Mouse (Mus musculus): ENCODE data around the gene Acly.
"Not testable (repeated sequence)": the region's sequence is repeated elsewhere in the genome, so short reads cannot be mapped to it uniquely, and the experiment has no call there.

Acly gene

DNA sequence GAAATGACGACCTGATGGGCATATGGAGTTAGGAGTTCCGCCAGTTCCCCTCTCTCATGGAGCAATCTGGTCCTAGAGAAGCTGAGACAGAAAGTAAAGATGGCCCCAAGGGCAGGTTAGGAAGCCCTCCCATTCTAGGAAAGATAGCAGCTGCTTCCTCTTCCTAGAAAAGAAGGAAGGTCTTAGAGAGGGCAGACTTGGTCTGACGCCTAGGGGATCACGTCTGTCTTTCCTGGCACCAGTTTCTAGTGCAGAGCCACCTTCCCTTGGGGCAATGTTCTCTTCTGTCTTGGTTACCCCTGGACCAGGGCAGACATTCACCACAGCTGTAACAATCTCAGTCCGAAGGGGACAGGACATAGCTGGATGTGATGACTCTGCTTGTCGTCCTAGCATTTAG, 20.3 kb upstream of the Acly start:
- in situ Hi-C loops (cut with MboI, MseI): no loop called here

DNA sequence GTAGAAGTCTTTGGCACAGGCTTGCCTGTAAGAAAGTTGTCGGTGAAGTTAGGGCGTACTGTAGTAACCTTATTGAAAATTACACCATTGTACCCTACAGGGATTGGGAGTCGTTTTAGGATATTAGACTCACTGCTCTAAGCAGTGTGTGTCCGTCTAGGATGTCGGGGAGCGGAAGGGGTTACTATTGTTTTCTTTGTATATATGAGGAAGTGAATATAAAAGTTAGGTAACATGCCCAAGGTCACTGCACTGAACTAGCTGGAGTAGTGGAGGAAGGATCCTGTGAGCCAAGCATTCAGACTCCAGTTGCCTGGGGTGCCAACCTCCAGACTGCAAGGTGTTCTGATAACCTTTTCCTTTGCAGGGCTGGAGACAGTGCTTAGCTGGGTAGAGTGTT, 19.2 kb upstream of the Acly start:
- in situ Hi-C loops (cut with MboI, MseI): no loop called here

DNA sequence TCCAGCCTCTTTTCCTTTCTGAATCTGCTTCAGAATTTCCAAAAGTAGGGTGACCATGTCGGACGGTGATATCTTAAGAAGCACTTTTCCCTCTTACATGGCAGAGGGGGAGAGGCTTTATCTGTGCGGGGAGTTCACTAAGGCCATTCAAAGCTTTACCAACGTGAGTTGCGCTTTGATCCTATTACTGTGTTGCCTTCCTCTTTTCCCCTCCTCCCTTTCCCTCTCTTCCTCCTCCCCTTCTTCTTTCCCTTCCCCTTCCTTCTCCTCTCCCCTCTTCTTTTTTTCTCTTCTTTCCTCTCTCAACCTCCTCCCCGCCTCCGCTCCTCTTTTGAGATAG, 17.9 kb upstream of the Acly start:
- in situ Hi-C loops (cut with MboI, MseI): no loop called here

DNA sequence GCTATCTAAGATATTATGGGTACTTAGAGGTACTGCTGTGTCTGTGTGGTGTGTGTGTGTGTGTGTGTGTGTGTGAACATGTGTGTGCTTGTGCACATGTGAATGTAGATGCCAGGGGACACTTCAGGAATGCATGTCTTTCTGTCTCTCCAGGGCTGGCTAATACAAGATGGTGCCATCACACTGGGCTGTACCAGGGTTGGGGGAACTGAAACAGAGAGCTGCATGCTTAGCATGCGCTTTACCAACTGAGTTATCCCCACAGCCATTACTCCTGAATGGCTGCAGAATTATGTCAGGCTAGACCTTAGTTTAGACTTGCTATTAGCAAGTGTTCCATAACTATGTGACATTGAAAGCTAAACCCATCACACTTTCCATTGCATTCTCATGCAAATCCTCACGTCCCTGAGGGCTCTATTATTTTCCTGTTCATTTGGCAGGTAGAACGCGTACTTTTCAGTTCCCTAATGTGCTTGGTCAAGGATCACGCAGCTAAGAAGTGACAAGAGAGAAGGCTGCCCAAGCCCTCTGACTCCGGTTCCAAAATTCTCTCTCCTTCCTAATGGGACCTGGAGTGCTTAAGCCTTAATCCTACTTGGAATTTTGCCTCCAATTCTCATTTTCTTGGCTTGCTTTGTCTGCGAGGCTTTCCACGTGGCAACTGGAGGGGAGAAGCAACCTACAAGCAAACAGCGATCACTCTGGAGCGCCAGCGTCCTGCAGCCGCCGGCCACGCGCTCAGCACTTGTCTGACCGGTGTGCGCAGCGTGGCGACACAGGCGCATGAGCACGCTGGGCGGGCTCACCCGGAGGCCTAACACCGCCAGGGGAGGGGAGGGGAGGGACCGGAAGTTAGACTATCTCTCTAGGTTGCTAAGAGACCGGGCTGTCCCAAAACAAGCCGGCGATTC, 17.3 kb upstream of the Acly start, which contains the start of gene Ttc25:
Gene Ttc25 (plus strand): TSS at position 776 of the 914 bp plus-strand sequence.
- in situ Hi-C loops (cut with MboI, MseI): no loop called here

DNA sequence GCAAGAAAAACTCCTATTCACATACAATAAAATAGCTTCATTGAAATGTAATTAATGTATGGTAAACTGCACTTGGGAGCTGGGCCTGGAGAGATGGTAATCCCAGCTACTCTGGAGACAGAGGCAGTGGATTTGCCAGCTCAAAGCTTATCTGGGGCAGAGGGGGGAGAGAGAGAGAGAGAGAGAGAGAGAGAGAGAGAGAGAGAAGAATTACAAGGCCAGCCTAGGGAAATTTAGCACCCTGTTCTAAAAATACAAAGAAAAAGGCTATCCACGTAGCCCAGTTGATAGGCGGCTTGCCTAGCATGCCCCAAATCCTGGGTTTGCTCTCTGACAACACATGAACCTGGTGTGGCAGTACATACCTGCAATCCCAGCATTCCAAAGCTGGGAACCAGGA, 13.8 kb upstream of the Acly start:
- in situ Hi-C loops (cut with MboI, MseI): no loop called here

DNA sequence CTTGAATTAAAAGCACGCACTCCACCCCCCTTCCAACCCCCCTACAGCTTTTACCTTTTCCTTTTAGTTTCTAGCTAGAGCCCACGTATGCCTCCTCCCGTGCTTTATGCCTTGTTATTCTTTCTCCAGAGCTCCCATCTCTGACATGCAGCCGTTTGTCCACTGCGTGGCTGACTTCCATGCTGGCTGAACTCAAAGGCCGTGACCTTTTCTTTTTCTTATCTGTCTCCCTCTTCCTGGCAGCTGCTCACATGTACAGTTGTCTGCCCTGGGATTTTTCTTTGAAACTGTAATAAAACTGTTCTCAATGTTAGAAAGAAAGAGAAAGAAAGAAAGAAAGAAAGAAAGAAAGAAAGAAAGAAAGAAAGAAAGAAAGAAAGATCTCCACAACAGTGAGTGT, 13.2 kb upstream of the Acly start:
- in situ Hi-C loops (cut with MboI, MseI): no loop called here

DNA sequence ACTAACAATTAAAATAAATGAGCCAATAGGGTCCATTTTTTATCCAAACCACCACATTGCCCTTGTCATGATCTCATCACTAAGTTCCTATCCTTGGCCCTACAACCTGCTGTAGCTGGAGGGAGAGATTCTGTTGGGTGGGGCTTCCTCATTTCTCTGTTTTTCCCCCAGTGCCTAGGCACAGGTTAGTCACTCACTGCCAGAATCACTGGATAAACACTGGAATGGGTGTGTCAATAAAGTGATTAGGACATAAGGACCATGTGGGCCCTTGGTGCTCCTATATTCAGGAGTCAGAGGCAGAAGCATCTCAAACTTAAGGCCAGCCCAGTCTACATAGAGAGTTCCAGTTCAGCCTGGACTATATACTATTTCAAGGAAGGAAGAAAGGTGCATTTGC, 8.7 kb upstream of the Acly start:
- in situ Hi-C loops (cut with MboI, MseI): no loop called here

DNA sequence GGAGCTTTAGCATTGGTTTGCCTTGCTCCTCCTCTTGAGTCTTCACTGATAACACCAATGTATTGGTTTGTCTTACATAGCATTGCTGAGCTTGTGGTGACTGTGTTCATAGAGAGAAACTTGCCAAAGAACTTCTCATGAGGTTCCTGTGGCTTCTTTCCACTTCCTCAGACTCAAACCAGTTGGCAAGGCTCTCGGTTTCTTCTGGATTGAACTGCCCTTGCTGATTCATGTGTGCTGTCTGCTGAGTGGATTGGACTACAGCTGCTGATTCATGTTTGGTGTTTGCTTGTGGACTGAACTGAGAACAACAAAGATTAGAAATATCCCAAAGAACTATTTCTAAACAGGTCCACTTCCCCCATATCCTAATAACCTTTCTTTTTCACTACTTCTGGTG, 8.2 kb upstream of the Acly start:
- in situ Hi-C loops (cut with MboI, MseI): no loop called here

DNA sequence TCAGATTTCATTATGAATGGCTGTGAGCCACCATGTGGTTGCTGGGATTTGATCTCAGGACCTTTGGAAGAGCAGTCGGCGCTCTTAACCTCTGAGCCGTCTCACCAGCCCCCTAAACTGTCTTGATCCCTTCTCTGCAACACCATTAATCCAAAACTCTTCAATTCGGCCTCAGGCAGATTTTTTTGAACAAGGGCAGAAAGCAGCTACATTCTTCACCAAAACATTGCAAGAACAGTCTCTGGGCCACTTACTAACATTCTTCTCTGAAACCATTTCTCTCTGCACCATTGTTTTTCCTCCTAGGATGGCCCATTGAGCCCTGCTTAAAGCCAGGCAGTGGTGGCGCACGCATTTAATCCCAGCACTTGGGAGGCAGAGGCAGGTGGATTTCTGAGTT, 7.0 kb upstream of the Acly start:
- in situ Hi-C loops (cut with MboI, MseI): not testable (repeated sequence)

DNA sequence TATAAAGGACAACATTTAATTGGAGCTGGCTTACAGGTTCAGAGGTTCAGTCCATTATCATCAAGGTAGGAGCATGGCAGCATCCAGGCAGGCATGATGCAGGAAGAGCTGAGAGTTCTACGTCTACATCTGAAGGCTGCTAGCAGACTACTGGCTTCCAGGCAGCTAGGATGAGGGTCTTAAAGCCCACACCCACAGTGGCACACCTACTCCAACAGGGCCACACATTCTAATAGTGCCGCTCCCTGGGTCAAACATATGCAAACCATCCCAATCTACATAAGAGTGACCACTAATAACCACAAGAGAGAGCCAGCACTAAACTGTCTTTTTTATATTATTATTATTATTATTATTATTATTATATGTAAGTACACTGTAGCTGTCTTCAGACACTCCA, 6.6 kb upstream of the Acly start:
- in situ Hi-C loops (cut with MboI, MseI): not testable (repeated sequence)

DNA sequence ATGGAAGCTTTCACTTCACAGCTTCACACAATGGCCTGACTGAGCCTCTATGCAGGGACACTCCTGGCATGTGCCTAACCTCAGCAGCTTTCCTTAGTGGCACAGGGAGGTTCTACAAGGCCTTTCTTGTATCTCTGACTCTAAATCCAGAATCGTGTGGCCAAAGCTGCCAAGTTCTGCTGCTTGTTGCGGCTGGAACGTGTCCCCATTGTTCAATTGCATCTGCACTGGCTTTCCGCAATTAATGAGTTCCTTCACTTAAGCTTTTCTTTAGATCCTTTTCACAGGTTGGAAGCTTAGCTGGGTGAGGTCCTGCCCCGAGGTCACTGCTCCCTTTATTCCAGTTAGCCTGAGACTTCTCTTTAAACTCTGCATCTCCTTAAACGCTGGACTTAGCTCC, 6.1 kb upstream of the Acly start:
- in situ Hi-C loops (cut with MboI, MseI): no loop called here

DNA sequence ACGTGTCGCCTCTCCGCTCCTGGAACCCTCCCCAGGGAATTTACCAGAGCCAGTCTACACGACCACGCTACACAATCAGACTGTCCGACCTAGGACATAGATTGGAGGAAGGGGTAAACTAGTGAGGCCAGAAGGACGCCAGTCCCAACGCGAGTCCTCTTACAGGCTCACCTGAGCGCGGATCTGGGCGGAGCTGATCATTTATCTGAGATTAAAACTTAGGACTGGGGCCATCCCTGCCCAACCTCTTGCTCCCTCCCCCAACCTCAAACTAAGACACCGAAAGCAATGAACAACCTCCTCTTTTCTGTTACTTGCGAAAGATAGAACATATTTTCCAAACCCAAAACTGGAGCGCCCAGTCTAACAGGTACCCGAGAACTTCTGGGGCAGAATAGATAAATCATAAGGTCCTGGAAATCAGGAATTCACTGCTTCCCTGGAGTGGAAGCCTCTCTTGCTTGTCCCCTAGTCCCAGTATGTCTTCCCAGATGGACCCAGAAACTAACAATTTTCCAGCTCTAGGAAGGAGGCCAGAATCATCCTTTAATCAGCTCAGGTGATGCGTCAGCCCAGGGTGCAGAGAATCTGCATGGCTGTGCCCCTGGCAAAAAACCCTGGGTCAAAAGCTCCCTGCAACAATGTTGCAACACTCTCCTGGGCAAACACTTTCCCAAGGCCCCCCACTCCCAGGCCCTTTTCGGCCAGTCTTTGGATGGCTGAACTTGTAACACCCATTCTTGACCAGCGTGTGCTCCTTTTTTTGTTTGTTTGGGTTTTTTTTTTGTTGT, 770 bp upstream of the Acly start:
- in situ Hi-C loops (cut with MboI, MseI): no loop called here

DNA sequence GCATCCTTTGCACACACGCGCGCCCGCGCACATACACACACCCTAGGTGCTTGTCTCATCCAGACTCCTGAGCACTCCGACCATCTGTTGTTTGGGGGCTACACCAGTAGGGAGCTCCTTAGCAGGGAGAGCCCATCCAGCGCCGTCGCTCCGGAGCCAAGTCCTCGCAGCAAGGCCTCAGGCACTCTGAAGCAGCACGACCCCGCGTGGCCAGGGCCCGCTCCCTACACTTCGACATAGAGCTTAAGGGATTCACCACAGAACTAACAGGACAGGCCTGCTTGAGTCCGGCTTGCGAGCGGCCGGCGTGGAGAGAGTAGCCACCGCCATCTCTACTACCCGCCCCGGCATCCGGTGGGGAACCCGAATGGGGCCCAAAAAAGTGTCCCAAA, 738 bp downstream of the Acly start:
- in situ Hi-C loops (cut with MboI, MseI): no loop called here

DNA sequence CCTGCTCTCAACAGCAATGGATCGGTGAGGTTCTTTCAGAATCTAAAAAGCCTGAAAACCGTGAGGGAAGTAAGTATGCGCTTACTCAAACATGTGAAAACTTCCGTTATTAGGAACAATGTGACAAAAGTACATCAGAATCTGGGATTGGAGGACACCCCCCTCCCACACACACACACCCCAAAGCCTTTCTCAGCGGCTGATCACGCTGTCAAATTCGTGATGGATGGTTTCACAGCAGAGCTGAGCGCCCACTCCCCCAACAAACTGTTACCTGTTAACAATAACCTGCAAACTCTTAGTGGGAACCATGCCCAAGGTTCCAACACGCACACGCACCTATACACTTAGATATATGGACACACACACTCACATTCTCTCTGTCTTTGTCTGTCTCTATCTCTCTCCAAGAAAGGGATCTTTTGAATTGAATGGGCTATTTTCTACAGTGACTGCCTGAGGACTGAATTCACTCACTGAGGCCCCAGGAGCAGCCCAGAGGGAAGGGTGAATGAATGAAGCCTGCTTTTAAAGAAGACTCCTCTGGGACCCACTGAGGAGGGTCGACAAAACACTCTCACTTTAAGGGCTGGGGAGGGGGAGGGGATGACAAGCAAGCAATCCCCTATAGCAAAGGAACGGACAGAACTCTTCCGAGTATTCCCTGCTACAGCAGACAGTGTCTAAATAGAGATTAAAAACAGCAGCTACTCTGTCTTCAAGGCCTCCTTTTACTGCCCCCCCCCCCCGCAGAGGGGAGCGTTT, 1.6 kb downstream of the Acly start:
- in situ Hi-C loops (cut with MboI, MseI): no loop called here

DNA sequence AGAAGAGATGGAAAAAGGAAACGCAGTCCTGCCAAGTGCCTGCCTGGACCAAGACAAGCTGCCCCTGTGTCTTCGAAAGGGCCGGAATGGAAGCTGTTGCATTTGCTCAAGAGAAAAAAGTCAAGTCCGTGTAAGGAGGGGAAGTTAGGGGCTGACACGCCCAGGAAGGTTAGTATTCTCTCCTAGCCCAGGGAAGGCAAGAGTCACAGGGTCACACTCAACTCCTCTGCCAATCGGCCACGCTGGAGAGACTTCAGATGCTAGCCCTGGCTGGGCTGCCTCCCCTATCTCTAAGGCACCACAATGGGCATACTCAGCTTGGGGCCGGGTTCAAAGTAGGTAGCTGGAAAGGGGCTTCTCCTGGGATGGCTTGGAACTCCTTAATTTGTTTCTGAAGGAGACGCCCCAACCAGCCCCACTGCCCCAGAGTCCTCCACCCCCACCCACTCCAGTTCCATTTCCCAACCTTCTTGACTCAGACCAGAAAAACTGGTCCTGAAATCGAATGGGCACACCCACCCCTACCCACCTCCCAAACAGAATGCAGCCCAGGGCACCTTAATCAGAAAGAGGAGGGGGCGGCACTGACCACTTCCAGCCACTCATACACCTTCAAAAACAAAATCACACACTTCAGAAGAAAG, 2.7 kb downstream of the Acly start:
- in situ Hi-C loops (cut with MboI, MseI): no loop called here

DNA sequence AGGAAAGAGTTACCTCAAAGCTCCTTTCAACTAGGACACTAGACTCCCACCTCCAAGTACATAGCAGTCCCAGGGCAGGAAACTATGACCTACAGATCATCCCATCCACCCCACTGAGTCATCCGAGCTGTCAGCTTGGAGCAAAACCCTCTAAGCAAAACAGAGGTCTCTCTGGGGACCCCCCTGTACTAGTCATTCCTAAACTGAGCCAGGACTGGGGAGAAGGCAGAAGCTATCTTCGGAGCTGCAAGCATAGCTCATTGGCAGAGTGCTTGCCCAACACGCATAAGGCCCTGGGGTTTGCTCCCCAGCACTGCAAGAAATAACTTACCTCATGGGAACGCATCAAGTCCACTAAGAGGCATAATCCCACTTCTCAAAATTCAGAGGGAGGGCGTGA, 3.4 kb downstream of the Acly start:
- in situ Hi-C loops (cut with MboI, MseI): no loop called here

DNA sequence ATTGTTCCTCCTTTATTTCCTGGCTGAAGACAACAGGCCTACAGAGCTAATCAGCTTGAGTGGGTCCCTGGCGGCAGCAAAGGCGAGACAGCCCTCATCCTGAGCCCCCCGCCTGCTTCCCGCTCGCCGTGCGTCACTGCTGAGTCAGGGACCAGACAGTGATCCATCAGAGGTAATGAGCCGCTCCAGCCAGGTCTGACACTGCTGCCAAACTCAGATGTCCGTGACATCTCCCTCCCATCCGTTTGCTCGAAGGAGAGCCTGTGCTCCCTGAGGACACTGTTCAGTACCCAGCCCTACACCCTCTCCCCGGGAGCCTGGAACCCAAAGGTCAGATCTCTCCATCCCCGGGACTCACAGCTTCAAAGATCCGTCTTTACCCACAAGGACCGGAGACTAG, 7.0 kb downstream of the Acly start:
- in situ Hi-C loops (cut with MboI, MseI): no loop called here

DNA sequence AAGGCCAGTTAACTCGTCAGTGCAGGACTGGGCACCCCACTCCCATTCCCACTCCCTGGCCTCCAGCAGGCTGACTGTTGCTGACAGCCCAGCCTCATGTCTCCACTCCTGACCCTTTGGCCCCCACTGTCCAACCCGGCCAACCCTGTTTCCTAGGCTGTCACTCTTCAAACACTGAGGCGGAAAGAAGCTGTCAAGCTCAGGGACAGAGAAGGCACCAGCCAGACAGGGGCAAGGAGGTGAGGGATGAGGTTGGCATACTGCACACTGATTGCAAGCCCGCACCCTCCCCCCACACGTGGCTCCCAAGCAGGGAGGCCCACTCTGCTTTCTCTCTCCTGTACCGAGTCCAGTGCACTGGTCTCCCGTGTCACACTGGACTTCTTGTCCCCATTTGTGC, 8.6 kb downstream of the Acly start:
- in situ Hi-C loops (cut with MboI, MseI): no loop called here

DNA sequence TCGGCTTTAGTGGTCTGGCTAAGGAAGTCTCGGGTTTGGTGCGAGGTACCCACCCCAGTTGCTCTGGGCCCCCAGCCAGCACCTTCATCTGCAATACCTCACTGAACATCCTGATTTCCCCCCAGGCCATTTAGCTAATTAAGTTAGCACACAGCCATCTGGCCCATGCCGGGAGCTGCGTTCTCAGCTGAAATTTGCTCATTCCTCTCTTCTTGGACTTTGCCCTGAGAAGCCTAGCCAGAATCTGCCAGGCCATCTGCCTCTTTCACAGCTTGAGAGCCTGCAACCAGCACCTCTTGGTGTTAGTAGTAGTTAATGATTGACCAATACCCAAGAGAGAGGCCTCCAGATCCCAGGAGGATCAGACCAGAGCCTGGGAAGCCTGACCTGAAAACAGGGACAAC, 9.6 kb downstream of the Acly start:
- in situ Hi-C loops (cut with MboI, MseI): no loop called here

DNA sequence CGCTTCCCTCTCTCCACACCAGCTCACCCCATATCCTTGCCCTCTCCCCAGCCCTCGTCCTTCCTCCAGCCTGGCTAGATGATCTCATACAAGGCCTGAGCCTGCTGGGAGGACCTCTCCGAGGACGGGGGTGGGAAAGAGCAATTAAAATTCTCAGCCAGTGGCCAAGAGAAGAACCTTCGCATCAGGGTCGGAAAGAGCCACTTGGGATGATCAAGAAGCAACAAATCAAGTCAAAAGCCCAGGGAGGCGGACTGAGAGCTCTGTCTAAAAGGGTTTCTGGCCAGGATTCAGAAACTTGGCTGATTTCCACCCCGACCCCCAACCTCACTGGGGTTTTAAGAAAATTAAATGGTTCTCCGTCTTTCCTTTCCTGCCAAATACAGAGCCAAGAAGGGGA, 11.5 kb downstream of the Acly start:
- in situ Hi-C loops (cut with MboI, MseI): no loop called here

DNA sequence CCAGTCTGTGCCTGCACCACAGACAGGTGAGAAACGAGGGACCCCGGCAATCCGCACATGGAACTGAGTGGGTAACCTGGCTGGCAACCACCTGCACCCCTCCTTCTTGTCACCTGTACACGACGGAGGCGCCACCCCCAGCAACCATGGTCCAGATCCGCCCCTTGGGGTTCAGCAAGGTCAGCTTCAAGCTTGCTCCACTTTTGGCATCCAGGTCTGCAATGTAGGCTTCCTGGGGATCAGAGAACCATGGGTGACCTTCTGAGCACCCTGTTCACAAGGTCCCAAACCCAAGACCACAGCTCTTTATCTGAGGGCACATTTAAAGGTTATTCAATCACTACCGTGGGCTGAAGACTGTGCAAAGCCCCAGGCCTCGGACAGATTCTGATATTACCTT, 12.0 kb downstream of the Acly start:
- in situ Hi-C loops (cut with MboI, MseI): no loop called here

DNA sequence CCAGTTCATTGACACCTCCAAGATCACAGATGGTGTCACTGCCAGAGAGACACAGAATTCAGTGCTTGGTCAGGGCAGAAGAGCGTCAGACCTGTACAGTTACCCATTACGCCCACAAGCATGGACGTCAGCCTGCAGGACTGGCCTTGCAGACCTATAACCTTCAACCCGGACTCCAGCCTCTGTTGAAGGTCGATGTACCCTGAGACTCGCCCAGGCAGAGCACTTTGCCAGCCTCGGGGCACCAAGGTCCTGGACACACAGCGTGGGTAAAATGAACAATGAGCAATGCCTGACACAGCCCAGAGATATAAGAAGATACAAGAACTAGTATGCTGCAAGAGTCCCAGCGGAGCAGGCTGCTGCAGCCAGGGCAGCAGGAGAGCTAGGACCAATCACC, 12.7 kb downstream of the Acly start:
- in situ Hi-C loops (cut with MboI, MseI): no loop called here
